Mouse (Mus musculus): Measurements from ENCODE around the gene Sgcg.

DNA sequence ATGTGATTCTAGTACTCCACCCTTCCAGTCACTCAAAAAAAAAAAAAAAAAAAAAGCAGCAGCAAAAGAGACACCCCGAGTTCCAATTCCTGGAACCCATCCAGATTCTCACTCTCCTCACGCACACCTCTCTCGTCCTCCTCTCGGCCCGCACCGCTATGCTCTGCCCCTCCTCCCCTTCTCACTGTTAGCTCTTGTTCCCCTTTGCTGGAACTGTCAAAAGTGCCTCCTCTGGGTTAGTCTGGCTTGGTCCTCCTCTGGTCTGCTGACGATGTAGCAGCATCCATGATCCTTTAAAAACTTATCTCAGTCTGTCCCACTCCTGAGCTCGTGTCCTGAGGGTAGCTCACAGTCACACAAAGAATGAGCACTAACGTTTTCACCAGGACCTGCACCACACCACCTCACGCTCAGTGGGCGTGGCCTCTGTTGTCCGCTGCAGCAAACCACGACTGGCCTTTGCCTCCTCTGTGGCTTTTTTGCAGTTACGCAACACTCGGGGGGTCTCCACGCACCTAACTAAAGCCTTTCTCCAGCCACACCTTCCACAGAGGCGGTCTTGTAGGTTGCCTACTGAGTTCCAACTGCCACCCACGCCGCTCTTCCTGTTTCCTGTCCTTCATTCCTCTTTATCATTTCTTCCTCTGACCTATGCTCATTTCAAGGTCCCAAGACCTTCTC lies 30.5 kb upstream of the Sgcg start:
- TF ChIP-seq FLI1 (IDR thresholded peaks at IDR 0.05; ENCODE audit: low read length) (no peak), GATA1 (IDR thresholded peaks at IDR 0.05; ENCODE audit: borderline replicate concordance, low read length) (no peak)

All from megakaryocyte, embryonic 14.5 days (primary cell).